Mouse (Mus musculus): ENCODE data around the gene Nbeal2.

Gene Nbeal2

GRCm38 (mm10) chr9:110673107-110673752 is 19.3 kb upstream of the Nbeal2 start:
- no peak for DNase-seq (ENCODE audit: low spot score in 2 of 2)

GRCm38 (mm10) chr9:110672462-110673106 is 18.6 kb upstream of the Nbeal2 start:
- no peak for DNase-seq (ENCODE audit: low spot score in 2 of 2)

- DNase-seq (ENCODE audit: low spot score in 2 of 2): no peak
Observed at GRCm38 (mm10) chr9:110669785-110670184, 15.8 kb upstream of the Nbeal2 start.

GRCm38 (mm10) chr9:110668601-110669293 is 14.8 kb upstream of the Nbeal2 start:
- DNase-seq (ENCODE audit: low spot score in 2 of 2): no peak

- no peak for DNase-seq (ENCODE audit: low spot score in 2 of 2)
Observed at GRCm38 (mm10) chr9:110667219-110667836, 13.4 kb upstream of the Nbeal2 start.

GRCm38 (mm10) chr9:110666374-110666773 is 12.4 kb upstream of the Nbeal2 start:
- DNase-seq (ENCODE audit: low spot score in 2 of 2): no peak

- no peak for DNase-seq (ENCODE audit: low spot score in 2 of 2)
Observed at GRCm38 (mm10) chr9:110665912-110666311, 12.0 kb upstream of the Nbeal2 start.

- no peak for DNase-seq (ENCODE audit: low spot score in 2 of 2)
Observed at GRCm38 (mm10) chr9:110662844-110663243, 8.9 kb upstream of the Nbeal2 start.

- no peak for DNase-seq (ENCODE audit: low spot score in 2 of 2)
Observed at GRCm38 (mm10) chr9:110660856-110661612, 7.1 kb upstream of the Nbeal2 start.

GRCm38 (mm10) chr9:110660208-110660607 is 6.2 kb upstream of the Nbeal2 start:
- no peak for DNase-seq (ENCODE audit: low spot score in 2 of 2)

- DNase-seq (ENCODE audit: low spot score in 2 of 2): no peak
Observed at GRCm38 (mm10) chr9:110659521-110659920, 5.6 kb upstream of the Nbeal2 start.

- no peak for DNase-seq (ENCODE audit: low spot score in 2 of 2)
Observed at GRCm38 (mm10) chr9:110657474-110658078, 3.6 kb upstream of the Nbeal2 start.

- DNase-seq (ENCODE audit: low spot score in 2 of 2): peak; percentile 83 to 93
Observed at GRCm38 (mm10) chr9:110656249-110657221, 2.6 kb upstream of the Nbeal2 start, which contains the start of gene Ccdc12. TSS of gene Ccdc12 (plus strand) at chr9:110656503.

GRCm38 (mm10) chr9:110655651-110656007 is 1.7 kb upstream of the Nbeal2 start:
- no peak for DNase-seq (ENCODE audit: low spot score in 2 of 2)

- DNase-seq (ENCODE audit: low spot score in 2 of 2): no peak
Observed at GRCm38 (mm10) chr9:110654726-110655650, 1.0 kb upstream of the Nbeal2 start.

- no peak for DNase-seq (ENCODE audit: low spot score in 2 of 2)
Observed at GRCm38 (mm10) chr9:110652963-110653654, 852 bp downstream of the Nbeal2 start.

- no peak for DNase-seq (ENCODE audit: low spot score in 2 of 2)
Observed at GRCm38 (mm10) chr9:110651931-110652722, 1.8 kb downstream of the Nbeal2 start.

- no peak for DNase-seq (ENCODE audit: low spot score in 2 of 2)
Observed at GRCm38 (mm10) chr9:110649775-110650174, 4.2 kb downstream of the Nbeal2 start.
